Mouse (Mus musculus) heart, embryonic 15.5 days (tissue): Measurements from ENCODE around the gene Zyx. TPM values are rescaled to one million over a fixed set of nuclear protein-coding genes. Genes with fewer than 3 reads are reported as not detected.
A peak's percentile ranks its signal among the peaks of the same experiment; 100 is the strongest.

Experiments
- ATAC-seq: fragments of 200-750 bp; cut with Nextera tagmentation; replicated peaks from 2 replicates; pipeline ENCODE4 v1.8.0; 2017; ENCODE audit warnings: low read depth, moderate TSS enrichment; ENCODE audit not compliant: insufficient number of reproducible peaks, insufficient read depth, low FRiP score
- H3K27ac ChIP-seq: fragments of 300-500 bp; sonication (generic); 2 replicates; pipeline ENCODE4 v1.5.1; 2015; ENCODE audit warnings: mild to moderate bottlenecking, inconsistent platforms
- H3K27me3 ChIP-seq: fragments of 300-500 bp; sonication (generic); 2 replicates; pipeline ENCODE4 v1.6.1; 2015; ENCODE audit warnings: inconsistent platforms
- H3K36me3 ChIP-seq: fragments of 300-500 bp; sonication (generic); 2 replicates; pipeline ENCODE4 v1.6.1; 2015; ENCODE audit warnings: mild to moderate bottlenecking, inconsistent platforms
- H3K4me1 ChIP-seq: fragments of 300-500 bp; sonication (generic); replicated peaks from 2 replicates; pipeline ENCODE4 v1.6.1; 2015; ENCODE audit warnings: inconsistent platforms
- H3K4me2 ChIP-seq: fragments of 300-500 bp; sonication (generic); 2 replicates; pipeline ENCODE4 v1.6.1; 2015; ENCODE audit warnings: inconsistent platforms, mild to moderate bottlenecking, moderate library complexity
- H3K4me3 ChIP-seq: fragments of 300-500 bp; sonication (generic); 2 replicates; pipeline ENCODE4 v1.5.1; 2015; ENCODE audit warnings: mild to moderate bottlenecking, inconsistent platforms
- H3K9ac ChIP-seq: fragments of 300-500 bp; sonication (generic); 2 replicates; pipeline ENCODE4 v1.6.1; 2015; ENCODE audit warnings: mild to moderate bottlenecking, inconsistent platforms
- H3K9me3 ChIP-seq: fragments of 300-500 bp; sonication (generic); replicated peaks from 2 replicates; pipeline ENCODE4 v1.6.1; 2016; ENCODE audit warnings: inconsistent platforms
- WGBS: fragments of 180-500 bp; shearing (Covaris S2); methylation state at CpG from one replicate; pipeline ENCODE4 v1.1.7; 2015; ENCODE audit warnings: mixed read lengths; 5-methylcytosine and 5-hydroxymethylcytosine counted together
- polyA plus RNA-seq: library from polyadenylated mRNA; unstranded; fragments of >200 nt; fragmentation: Nextera tagmentation; extraction: Ambion mirVana; gene quantifications from 2 replicates; pipeline ENCODE4 v1.2.1, GENCODE M21; 2015

The Zyx gene
- polyA plus RNA-seq, 1 experiment from 2014 or later = 136 TPM

DNA sequence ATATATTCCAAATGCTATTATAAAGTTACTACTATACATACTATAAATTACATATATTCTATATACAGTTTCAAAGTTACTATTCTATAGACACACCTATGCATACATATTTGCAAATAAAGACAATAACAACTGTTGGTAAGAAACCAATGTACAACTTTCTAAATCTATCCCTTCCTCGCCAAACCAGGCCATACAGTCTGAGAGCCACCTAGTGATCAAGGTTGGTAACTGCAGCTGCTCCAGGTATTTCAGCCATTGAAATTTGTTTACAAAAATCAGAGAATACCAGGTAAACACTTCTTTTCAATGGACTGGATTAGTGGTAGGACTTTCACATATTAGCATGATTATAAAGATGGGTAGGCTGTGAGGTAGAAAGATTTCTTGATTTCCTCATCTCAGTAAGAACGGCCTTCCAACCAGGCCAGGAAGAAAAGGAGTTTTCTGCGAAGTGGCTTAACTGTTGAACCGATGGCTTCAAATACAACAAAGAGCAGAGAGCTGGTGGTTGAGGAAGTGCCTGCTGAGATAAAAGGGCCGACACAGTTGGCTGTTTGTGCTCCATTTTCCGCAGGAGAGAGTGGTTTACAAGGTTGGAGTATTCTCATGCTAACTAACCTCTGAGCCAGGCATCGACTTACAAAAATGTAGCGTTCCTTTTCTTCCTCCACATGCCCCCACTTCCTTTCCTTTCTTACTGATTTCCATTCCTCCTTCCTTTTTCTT lies 31.1 kb downstream of the Zyx start:
- H3K27me3 ChIP-seq = no peaks in the 10 kb centered on the region
- H3K4me1 ChIP-seq = peaks cover 35% of the 10 kb centered on the region
- H3K9me3 ChIP-seq = no peaks in the 10 kb centered on the region
- H3K4me3 ChIP-seq = no peak overlapping the region
- H3K9ac ChIP-seq = no peak overlapping the region
- 15% methylated on average over 8 of the region's 8 CpGs for WGBS
- ATAC-seq = no peak
- no peaks in the 10 kb centered on the region for H3K36me3 ChIP-seq
- peak overlapping the region; percentile 70; the same call in 1 of the 2 replicates for H3K27ac ChIP-seq
- H3K4me2 ChIP-seq = no peak overlapping the region

DNA sequence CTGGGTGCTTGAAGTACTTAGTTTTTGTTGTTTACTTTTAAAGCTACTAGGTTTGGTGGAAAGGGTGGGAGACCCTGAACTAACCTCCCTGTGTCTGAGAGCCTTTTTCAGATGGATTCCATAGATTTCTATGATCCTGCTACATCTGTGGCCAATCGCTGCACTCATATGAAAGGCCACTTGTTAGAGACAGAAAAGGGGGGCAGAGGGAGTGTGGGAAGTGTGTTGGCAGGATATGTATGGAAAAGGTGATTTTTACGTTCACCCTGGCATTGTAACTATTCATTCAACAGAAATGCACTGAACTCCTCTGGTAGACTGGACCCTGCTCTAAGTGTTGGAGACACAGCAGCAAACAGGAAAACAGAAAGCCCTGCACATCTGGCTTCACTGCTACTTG lies 31.8 kb downstream of the Zyx start:
- H3K4me2 ChIP-seq = no peak overlapping the region
- H3K9me3 ChIP-seq = no peaks in the 10 kb centered on the region
- no peak overlapping the region for H3K4me3 ChIP-seq
- 0 out of 2 replicates have a peak overlapping the region, but pooled peaks have one; percentile 8 for H3K9ac ChIP-seq
- peak overlapping the region; percentile 70 for H3K27ac ChIP-seq
- H3K4me1 ChIP-seq = peaks cover 29% of the 10 kb centered on the region
- H3K36me3 ChIP-seq = no peaks in the 10 kb centered on the region
- no peaks in the 10 kb centered on the region for H3K27me3 ChIP-seq
- 69% methylated on average over 2 of the region's 2 CpGs for WGBS
- no peak for ATAC-seq

DNA sequence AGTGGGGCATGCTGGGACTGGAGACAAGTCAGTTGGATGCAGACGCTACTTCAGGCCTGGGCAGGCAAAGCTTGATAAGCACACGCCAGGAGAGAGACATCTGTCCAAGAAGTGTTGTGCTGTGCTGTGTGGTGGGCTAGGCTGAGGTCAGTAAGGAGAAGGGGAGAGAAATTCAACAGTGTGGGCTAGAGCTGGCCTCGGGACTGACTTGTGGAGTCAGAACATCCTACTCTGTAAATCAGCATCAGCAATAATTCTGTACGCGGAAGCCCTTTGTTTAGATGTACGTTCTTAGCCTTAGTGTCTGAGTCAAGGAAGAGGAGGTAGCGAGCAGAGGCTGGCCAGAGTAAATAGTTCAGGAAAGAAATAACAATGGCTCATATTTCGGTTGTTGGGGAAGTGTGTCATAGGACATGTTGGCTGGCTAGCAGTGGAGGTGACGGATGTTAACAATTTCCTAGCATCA lies 32.5 kb downstream of the Zyx start:
- H3K27me3 ChIP-seq = no peaks in the 10 kb centered on the region
- H3K4me3 ChIP-seq = no peak overlapping the region
- no peaks in the 10 kb centered on the region for H3K9me3 ChIP-seq
- no peaks in the 10 kb centered on the region for H3K36me3 ChIP-seq
- ATAC-seq = peak; percentile 61
- H3K27ac ChIP-seq = peak overlapping the region; percentile 70
- H3K4me1 ChIP-seq = peaks cover 22% of the 10 kb centered on the region
- H3K9ac ChIP-seq = 0 out of 2 replicates have a peak overlapping the region, but pooled peaks have one; percentile 8
- no peak overlapping the region for H3K4me2 ChIP-seq
- WGBS = 38% methylated on average over 9 of the region's 9 CpGs

DNA sequence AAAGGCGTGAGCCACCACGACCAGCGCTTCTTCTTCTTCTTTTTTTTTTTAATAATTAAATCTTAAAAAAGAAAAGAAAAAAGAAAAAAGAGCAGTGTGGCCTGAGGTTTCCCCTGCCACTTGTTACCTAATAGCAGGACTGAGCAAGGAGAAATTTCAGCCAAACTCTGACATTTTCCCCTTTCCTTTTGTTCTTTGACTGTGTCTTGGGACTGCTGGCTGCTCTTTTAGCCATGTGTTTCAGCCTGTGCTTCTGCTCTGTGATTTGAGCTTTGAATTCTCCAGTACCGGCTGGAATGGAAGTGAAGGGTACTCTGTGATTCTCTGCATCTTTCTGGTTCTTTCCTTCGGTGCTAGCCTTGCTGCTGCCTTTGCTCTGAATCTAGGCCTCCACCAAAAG lies 33.9 kb downstream of the Zyx start:
- Histone ChIP-seq H3K4me3 (no peak overlapping the region), H3K36me3 (no peaks in the 10 kb centered on the region), H3K4me2 (no peak overlapping the region), H3K9ac (no peak overlapping the region), H3K27ac (no peak overlapping the region), H3K9me3 (no peaks in the 10 kb centered on the region), H3K27me3 (no peaks in the 10 kb centered on the region), H3K4me1 (peaks cover 22% of the 10 kb centered on the region)
- 89% methylated on average over 5 of the region's 5 CpGs for WGBS
- ATAC-seq = no peak

DNA sequence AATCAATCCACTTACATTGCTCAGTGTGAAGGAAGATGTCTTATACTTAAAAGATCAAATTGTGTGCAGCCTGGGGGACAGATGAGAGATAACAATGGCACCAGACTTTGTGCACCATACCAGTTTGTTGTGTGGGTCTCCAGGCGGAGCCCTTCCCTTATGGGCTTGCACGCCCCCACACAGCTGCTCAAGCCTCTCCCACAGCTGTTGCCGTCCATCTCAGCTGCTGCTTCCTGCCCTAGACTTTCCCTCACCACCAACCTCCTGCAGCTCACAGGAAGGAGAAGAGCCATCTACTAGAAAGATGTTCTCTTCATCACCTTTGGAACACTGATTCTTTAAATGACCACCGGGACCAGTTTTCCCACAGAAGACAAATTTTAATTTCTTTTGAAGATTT lies 36.2 kb downstream of the Zyx start:
- no peak overlapping the region for H3K9ac ChIP-seq
- ATAC-seq = no peak
- H3K27ac ChIP-seq = no peak overlapping the region
- no peaks in the 10 kb centered on the region for H3K36me3 ChIP-seq
- no peak overlapping the region for H3K4me2 ChIP-seq
- no peak overlapping the region for H3K4me3 ChIP-seq
- H3K27me3 ChIP-seq = no peaks in the 10 kb centered on the region
- peaks cover 21% of the 10 kb centered on the region for H3K4me1 ChIP-seq
- WGBS = 65% methylated on average over 4 of the region's 4 CpGs
- no peaks in the 10 kb centered on the region for H3K9me3 ChIP-seq

- peak overlapping the region; percentile 34; the same call in 1 of the 2 replicates for H3K27ac ChIP-seq
- peaks cover 16% of the 10 kb centered on the region for H3K4me1 ChIP-seq
- WGBS = 32% methylated on average over 2 of the region's 2 CpGs
- no peaks in the 10 kb centered on the region for H3K27me3 ChIP-seq
- no peaks in the 10 kb centered on the region for H3K9me3 ChIP-seq
- H3K36me3 ChIP-seq = no peaks in the 10 kb centered on the region
- no peak overlapping the region for H3K4me3 ChIP-seq
- ATAC-seq = 0 out of 2 replicates have a peak, but pooled peaks have one; percentile 31
- no peak overlapping the region for H3K9ac ChIP-seq
- H3K4me2 ChIP-seq = no peak overlapping the region
These were observed 42.4 kb downstream of the Zyx start for GRCm38 (mm10) chr6:42391796-42392330.

- H3K9me3 ChIP-seq = no peaks in the 10 kb centered on the region
- H3K4me3 ChIP-seq = no peak overlapping the region
- no peaks in the 10 kb centered on the region for H3K27me3 ChIP-seq
- WGBS = 39% methylated on average over 9 of the region's 9 CpGs
- peak overlapping the region; percentile 59; the same call in 1 of the 2 replicates for H3K27ac ChIP-seq
- H3K9ac ChIP-seq = no peak overlapping the region
- no peaks in the 10 kb centered on the region for H3K36me3 ChIP-seq
- no peak overlapping the region for H3K4me2 ChIP-seq
- H3K4me1 ChIP-seq = peaks cover 21% of the 10 kb centered on the region
- peak; percentile 72 for ATAC-seq
These were observed 46.8 kb downstream of the Zyx start for GRCm38 (mm10) chr6:42395960-42396809.

DNA sequence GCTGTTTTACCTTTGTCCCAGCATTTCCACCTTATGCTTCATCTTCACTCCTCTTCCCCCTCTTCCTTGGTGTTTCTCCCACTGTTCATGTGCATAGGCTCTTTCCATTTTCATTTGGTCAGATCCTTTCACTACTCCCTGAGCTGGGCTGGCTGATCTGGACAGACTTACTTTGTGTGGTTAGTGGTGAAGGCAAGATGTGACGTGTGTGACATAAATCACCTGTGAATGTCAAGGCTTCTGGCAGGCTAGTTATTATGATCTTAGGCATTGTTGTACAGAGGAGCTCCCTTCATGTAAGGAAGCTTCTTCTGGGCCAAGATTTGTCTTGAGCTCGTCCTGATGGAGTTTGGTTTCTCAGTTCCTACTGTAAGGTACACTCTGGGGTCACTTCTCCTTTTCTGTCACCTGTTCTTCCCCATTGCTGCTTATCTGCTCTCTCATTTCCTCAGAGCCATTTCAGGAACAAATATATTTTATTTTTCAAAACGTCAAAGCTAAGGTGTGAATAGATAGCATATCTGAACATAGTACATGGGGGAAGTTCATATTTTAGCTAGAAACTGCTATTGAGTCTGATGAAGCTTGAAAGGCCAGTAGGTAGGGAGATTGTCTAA lies 47.7 kb downstream of the Zyx start:
- 57% methylated on average over 3 of the region's 3 CpGs for WGBS
- Histone ChIP-seq H3K9ac (no peak overlapping the region), H3K27me3 (no peaks in the 10 kb centered on the region), H3K9me3 (no peaks in the 10 kb centered on the region), H3K4me2 (no peak overlapping the region), H3K36me3 (no peaks in the 10 kb centered on the region), H3K27ac (peak overlapping the region; percentile 20; the same call in 1 of the 2 replicates), H3K4me3 (no peak overlapping the region), H3K4me1 (peaks cover 15% of the 10 kb centered on the region)
- ATAC-seq = no peak

DNA sequence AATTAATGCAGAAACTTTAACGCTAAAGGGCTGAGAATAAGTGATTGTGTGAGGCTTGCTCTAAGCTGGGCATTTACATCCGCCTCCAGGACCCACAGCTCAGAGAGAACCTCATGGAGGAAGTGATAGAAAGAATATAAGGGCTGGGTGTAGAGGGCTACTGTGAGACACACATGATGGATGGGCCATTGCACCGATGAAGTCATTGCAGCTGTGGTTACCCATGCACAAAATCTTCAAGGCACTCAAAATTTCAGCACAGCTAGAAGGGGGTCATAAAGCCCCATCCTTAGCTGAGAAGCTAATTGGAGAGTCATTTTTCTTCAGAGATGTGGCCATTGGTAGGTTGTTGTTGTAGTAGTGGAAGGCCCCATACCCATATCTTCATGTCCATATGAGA lies 48.9 kb downstream of the Zyx start:
- H3K4me1 ChIP-seq = peaks cover 14% of the 10 kb centered on the region
- 82% methylated on average over 3 of the region's 3 CpGs for WGBS

DNA sequence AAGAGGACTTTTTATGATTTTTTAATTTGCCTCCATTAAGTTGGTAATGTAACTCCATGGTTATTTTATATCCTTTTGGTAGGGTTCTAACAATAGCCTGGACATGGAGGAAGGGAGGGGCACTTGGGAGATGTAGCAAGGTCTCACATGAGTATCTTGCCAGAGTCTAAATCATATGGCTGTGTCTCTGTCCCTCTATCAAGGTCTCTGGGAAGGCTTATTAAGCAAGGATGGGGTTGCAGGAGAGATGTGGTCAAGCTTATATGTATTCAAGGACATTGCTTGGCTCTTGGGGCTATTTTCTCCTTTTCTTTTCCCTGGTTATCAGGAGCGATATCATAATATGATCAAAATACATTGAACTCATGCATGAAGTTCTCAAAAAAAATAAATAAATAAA lies 49.6 kb downstream of the Zyx start:
- no peaks in the 10 kb centered on the region for H3K9me3 ChIP-seq
- no peaks in the 10 kb centered on the region for H3K27me3 ChIP-seq
- ATAC-seq = no peak
- no peak overlapping the region for H3K27ac ChIP-seq
- no peak overlapping the region for H3K4me2 ChIP-seq
- H3K36me3 ChIP-seq = no peaks in the 10 kb centered on the region
- no peak overlapping the region for H3K4me3 ChIP-seq
- peaks cover 14% of the 10 kb centered on the region for H3K4me1 ChIP-seq
- H3K9ac ChIP-seq = no peak overlapping the region
- 88% methylated on average over 1 of the region's 1 CpGs for WGBS

More for the DNA sequence above, 48.9 kb downstream of the Zyx start:
- no peak for ATAC-seq
- Histone ChIP-seq H3K27me3 (no peaks in the 10 kb centered on the region), H3K27ac (no peak overlapping the region), H3K4me3 (no peak overlapping the region), H3K4me2 (no peak overlapping the region), H3K36me3 (no peaks in the 10 kb centered on the region), H3K9me3 (no peaks in the 10 kb centered on the region), H3K9ac (no peak overlapping the region)

GRCm38 (mm10) chr6:42399938-42400337 lies 50.5 kb downstream of the Zyx start, which contains the start of gene Tas2r143:
TSS of gene Tas2r143 (plus strand) at chr6:42400238.
- Histone ChIP-seq H3K4me2 (no peak within 1 kb of the TSS), H3K4me3 (no peak within 1 kb of the TSS), H3K36me3 (no peaks in the 10 kb centered on the region), H3K27me3 (no peaks in the 10 kb centered on the region), H3K27ac (no peak within 1 kb of the TSS), H3K4me1 (peaks cover 14% of the 10 kb centered on the region), H3K9ac (no peak within 1 kb of the TSS), H3K9me3 (no peaks in the 10 kb centered on the region)
- 79% methylated on average over 1 of the region's 1 CpGs for WGBS
- ATAC-seq = no peak
